Mouse (Mus musculus) lung, postnatal 0 days (tissue): Measurements from ENCODE around the gene Wdr77.

ENCODE experiments used
- CTCF ChIP-seq: IDR thresholded peaks from 2 replicates; pipeline ENCODE4 v1.5.1; 2016; ENCODE audit warnings: antibody characterized with exemption, mild to moderate bottlenecking
- EP300 ChIP-seq: IDR thresholded peaks from 2 replicates; pipeline ENCODE4 v1.6.1; 2016; ENCODE audit warnings: antibody characterized with exemption, mild to moderate bottlenecking, control low read depth

GRCm38 (mm10) chr3:105959999-105960398 is 830 bp downstream of the Wdr77 start, which contains the start of gene Atp5f1:
- no peak for TF ChIP-seq EP300
- TF ChIP-seq CTCF = no peak
